Mouse (Mus musculus) cerebellum, adult 9-10 months (tissue): ENCODE measurements at regions not wholly inside any gene's neighbourhood (a gene's known extent, or its start where the extent isn't known, plus 50 kb on each side); places are given as distances from the start of the nearest gene placed in this dataset.

Experiments
- DNase-seq: peaks from one replicate; pipeline ENCODE4 v3.0.0; 2022

DNA sequence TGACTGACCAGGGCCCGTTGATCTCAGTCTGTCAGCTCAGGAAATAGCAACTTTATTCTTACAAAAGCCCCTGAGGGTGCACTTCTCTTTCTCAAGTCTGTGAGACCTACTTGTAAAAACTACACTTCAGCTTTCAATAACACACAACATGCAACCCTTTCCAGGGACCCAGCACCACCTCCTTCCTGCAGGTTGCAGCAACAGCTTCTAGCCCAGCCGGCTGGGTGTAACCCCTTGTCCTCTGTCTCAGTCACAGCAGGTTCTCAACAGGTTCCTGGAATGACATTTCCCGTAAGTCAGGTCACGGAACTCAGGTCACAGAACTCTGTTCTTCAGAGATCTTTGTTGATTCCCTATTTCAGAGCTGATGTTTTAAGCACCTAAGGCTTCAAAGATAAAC is 558.5 kb upstream of the Camk1g start:
- DNase-seq = no peak

DNA sequence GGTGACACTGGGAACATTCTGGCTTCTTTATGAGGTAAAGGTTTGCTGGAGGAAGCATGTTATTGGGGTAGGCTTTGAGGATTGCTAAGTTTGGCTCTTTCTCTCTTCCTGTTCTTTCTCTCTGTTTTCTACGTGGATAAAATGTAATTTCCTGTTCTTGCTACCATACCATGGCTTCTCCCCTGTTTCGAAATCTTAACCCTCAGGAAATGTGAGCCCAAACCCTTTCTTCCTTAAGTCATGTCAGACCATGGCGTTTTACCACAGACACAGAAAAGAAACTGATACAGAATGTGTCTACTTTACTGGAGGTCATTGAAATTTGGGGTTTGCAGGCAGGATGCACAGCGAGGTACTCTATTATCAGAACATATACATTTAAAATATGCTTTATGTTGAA is 552.7 kb upstream of the Camk1g start:
- DNase-seq = no peak

DNA sequence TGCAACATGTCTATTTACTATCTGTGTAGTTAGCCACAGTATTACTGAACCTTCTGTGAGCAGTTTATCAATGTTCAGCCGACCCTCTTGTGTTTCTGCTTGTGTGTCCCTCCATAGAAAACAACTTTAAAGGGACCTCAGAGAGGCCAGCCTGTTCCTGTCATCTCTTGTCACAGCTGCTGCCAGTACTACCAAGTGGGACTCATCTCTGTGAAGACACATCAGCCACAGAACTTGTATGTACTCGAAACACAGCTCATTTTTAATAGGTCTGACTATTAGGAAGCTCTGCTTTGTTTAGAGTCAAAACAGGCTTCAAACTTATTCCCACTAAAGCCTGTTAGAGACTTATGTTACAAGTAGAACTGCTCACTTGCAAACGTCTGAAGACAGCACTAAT is 549.1 kb upstream of the Camk1g start:
- DNase-seq = no peak

DNA sequence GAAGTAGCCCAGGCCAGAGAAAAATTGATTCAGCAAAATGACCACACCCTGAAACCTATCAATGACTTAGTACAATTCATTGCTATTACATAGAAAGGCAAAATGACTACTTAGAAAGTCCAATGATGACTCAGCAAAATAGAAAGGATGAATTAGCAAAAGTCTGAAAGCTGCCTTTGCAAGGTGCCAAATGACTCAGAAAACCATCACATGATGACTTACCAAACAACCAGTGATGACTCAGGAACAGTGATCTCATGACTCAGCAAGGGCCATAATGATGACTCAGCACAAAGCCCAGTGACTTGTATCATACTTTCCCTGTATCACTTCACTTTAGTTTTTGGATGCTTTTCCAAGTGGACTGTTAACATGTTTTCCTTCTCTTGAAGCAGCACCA is 535.6 kb upstream of the Camk1g start:
- DNase-seq = no peak

DNA sequence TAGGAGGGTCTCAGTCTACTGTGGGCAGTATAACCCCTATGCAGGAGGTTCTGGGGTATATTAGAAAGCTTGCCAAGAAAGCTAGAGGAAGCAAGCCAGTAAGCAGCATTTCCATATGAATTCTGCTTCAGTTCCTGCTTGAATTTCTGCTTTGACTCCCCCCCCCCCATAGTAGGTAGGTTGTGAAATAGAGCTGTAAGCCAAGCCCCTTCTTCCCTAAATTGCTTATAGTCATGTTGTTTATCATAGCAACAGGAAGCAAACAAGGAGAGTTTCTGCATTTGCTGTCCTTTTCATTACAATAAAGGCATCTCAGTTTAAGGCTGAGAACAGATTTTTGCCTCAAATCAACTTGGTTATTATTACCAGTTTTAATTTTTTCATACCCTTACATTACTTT is 524.0 kb upstream of the Camk1g start:
- DNase-seq = no peak

DNA sequence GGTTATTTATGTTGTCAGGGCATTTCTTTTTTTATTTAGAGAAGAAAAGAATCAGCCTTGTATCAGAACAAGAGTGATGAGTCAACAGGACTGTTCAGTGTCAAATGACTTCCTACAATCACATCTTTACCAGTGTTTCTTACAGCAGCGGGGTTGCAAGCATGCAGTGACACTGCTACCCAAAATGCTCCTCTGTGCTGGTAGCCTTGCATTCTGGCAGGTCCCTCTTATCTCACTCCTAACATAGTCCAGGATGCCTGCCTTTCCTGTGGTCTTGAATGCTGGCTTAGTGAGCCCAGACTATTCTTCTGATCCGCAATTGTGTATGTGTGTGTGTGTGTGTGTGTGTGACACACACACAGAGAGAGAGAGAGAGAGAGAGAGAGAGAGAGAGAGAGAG is 506.4 kb upstream of the Camk1g start:
- no peak for DNase-seq

DNA sequence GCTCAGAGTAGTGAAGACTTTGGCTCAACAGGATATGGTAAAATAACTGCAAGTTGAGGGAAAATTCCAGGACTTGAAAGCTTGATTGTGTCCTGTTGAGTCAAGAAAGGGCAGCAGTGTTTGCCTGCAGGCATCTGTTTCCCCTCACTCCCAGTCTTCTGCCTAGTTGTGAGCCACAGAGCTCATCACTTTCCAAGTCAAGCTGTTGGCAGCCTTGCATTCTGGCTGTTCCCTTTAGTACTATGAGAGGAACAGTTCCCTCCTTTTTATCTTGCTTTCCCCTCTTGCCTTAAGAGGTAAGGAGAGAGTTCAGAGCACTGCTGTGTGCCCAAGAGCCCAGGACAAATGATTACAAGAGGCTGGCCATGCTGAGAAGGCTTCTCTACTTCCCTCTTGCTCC is 506.0 kb upstream of the Camk1g start:
- no peak for DNase-seq

DNA sequence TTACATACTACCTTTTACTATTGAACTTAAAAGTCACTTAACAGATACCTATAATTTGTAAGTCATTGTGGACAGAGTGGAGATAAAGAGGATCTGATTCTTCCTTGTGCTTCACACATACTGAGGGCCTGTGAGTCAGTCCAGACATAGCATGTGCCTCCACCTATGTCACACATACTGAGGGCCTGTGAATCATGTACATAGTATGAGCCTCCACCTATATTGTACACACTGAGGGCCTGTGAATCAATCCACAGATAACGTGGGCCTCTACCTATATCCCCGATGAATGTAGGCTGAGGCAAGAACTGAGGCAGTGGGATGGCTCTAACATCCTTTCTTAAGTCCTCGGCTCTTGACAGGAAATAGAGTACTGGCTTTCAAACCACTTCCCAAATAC is 505.2 kb upstream of the Camk1g start:
- no peak for DNase-seq

DNA sequence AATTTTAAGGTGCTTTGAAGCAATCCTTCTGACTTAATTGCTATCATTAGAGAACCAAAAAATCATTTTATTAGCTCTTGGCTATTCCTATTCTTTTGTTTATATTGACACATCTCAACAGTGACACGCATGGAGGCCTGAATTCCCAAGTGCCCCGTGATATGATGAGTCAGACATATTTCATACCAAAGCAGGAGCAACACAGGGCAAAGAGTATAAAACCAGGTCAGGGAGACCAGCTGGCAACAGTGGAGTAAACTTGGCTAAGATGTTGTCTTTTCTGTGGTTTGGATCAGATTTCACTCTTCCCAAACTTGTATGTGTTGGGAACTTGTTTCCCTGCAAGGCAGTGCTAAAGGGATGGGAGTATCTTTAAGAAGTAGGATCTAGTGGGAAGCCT is 500.6 kb upstream of the Camk1g start:
- DNase-seq = no peak

DNA sequence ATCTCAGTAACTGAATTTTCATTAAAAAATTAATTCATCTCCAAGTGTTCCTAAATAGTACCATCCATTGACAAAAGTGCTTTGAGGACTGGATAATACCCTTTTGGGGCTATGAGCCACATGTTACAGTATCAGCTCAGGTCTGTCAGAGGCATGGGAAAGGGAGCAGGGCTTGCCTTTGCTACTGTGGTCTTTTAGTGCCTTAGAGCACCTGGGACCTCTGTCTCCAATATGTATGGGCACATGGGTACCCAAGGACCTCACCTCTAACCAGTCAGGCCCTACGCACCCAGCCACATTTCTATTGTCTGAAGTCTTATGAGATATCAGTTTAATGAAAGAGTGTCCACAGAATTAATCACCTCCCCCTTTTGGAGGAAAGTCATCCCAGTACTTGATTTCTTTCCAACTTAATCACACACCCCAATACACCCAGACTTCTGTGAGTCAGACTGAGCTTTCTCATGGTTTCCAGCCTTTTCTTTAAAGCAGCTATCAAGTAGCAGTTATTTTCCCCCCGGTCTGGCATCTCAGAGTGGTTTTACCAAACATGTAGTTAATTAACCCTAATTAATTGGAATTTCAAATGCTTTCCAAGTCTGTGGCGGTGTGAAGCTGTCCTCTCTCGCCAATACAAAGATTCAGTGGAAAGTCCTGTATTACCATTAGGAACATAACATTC is 498.7 kb upstream of the Camk1g start:
- DNase-seq = no peak

DNA sequence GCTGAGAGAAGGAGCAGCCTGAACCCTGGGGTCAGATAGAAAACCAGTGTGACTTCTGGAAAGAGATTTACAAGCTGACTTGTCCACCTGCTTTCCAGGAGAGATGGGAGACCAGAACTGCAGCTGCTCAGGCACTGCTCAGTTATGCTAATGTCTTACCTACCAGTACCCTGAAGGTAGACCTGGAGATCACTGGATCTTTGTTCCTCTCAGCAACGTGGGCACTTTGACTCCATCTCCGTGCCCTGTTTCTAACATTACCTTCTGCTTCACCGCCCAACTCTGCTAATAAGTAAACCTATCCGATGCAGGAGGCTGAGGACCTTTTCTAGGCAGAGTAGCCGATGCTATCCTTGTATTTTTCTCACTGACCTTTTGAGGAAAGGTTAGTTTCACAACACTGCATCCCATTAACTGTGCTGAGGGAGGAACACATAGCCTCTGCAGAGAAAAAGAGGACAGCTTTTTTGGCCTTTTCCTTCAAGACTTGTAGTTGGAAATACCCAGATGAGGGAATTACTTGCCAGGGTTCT is 490.7 kb upstream of the Camk1g start:
- DNase-seq = no peak

DNA sequence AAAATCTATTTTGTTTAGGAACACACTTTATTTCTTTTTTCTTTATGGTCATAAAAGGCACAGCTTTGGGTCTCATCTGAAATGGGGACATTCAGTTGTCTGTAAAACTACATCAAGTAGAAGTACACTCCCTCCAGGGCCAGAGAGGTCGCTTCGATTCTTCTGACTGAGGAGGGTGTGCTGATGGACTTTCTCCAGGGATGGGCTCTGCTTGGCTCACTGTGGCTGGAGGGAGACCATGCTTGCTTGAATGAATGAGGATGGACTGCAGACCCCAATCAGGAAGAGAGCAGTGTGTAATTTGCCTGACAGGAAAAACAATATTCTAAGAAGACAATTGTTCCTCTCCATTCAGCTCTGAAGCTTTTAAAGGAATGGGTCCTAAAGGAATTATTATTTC is 490.3 kb upstream of the Camk1g start:
- DNase-seq = no peak

DNA sequence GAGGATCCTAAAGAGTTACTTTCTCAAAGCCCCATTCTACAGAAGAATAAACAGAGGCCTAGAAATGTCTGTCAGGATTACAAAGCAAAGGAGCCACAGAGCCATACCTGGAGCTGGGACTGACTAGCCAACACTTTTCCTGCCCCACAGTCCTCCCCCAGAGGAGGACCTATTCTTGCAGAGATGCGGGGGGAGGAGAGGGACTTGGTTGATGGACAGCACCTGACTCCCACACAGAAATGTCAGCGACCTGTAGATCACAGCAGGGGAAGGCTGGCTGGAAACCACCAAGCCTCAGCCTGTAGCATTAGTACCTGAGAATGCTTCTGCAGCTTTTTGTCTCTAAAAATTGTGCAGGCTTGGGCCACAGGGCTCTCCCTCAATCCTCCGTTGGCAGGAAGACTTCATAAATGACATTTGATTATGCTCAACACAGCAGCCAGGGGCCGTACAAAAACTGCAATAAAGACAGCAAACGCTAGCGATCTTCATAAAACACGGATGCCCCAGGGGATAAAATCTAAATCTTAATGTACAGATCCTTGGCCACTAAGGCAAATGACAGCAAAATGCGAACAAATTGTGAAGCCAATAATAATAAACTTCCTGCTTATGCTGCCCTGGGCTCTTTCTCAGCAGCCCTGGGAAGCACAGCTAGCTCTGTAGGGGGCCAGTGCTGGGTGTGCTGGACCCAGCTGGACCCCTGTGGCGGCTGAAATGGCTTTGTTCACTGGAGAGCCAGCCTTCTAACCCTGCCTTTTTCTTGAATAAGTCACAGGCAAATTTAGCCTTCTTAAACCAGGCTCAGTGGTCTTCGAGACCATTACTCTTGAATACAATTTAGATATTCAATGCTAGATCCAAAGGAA is 489.4 kb upstream of the Camk1g start:
- DNase-seq = no peak

DNA sequence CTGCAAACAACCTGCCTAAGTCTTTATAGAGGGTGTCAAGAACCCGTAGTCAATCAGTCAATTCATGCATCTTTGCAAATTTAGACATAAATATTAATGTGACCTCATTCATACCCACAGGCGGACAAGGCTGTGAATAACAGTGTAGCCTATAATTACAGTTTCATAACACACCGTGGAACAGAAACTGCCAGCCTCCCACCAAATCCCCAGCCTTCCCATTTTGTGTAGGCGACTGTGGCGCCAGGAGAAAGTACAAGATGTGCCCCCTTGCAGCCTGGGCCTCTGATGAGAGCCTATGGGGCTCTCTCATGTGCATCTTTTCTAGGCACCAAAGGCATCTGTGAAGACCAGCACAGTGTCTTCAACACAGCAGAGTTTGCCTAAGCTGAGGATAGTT is 477.8 kb upstream of the Camk1g start:
- DNase-seq = no peak

DNA sequence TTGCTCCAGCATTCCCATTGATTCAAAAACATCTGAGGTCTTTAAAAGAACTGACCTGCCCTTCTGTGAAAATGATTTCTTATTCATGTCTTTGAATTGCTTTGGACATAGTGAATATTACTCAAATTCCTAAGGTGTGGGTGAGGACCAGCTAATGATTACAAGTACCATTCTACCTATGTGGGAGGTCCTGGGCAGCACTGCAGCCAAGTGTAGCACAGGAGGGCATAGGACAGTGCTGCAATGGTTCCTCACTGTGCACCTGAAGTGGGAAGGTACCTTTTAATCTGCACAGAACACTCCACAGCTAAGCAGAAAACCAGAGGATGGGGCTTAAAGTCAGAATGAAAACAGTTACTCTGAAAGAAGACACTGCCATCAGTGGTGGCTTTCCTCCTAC is 474.8 kb upstream of the Camk1g start:
- no peak for DNase-seq

DNA sequence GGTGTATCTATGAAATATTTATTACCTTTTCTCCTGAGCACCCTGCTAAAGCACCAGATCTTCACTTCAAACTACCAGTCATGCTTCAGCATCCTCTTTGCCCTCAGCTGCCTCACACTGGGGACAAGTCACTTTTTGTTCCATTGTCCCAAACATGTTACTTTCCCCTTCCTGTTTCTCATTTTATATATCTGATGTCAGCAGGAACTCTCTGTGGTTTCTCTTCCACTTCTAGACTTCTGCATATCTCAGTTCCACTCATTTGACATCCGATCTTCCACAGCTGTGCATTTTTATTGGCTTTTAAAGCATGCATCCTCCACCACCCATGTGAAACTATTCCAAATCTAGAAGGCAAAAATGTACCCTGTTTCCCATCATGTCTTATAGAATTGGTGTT is 474.4 kb upstream of the Camk1g start:
- DNase-seq = no peak

DNA sequence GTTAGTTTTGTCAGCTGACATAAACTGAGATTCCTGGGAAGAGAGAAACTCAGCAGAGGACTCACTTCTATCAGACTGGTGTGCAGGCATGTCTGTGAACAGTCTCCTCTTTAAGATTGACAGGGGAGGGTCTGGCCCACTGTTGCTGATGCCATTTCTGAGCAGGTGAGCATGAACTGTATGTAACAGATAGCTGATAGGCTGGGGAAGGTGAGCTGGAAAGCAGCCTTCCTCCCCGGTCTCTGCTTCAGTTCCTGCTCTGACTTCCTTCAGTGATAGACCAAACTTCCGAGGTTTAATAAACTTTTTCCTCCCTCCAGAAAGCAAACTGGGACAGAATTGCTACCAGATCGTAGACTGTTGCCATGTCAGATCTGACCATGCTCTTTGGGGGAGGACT is 430.9 kb upstream of the Camk1g start:
- no peak for DNase-seq

DNA sequence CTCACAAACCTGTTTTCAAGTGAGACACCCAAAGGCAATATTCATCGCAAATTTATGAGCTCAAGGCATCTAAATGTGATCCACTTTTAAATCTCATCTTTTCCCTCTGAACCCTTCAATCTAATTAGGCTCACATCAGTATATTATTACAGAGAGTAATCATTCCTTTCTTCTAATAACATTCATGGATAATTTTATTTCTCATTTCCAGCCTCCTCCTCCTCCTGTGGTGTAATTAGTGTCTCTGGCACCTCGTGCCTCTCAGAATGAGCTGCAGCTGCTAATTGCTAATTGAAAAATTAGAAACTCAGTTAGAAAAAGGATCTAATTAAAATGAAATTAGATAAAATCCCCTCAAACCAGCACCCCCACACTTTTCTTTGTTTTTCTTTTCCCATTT is 420.5 kb upstream of the Camk1g start:
- DNase-seq = no peak

DNA sequence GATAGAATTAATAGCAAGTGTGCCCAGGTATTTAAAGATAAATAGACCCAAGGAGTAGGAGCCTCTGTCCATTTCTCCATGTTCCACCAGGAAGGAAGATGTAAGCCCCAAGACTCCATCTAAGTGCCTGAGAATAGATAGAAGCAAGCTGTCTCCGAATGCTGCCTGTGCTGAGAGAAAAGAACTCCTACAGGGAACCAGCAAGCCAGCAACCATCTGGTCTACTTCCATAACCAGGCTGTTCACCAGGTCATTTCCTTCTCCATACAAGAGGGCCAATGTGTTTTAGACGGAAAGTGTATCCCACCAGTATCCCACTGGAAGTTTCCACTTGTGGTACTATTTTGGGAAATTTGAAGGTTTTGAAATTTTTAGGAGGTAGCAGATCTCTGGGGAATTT is 418.4 kb upstream of the Camk1g start:
- DNase-seq = peak; percentile 84

DNA sequence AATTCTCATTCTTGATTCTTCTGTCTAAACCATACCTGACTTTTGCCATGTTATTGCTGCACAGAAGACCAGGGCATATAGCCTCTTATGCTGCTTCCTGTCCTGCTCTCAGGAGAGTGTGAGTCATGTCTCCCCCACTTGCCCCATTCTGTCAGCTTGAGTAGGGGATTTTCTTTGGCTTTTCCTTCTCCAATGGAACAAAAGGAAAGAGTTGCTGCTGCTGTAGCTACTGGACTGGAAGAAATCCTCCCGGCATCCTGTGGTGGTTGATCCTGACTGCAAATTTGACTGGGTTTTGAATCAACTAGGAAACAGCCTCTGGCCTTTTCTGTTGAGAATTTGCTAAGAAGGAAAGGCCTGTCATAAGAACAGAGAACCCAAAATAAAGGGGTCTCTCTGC is 417.3 kb upstream of the Camk1g start:
- DNase-seq = peak; percentile 53

DNA sequence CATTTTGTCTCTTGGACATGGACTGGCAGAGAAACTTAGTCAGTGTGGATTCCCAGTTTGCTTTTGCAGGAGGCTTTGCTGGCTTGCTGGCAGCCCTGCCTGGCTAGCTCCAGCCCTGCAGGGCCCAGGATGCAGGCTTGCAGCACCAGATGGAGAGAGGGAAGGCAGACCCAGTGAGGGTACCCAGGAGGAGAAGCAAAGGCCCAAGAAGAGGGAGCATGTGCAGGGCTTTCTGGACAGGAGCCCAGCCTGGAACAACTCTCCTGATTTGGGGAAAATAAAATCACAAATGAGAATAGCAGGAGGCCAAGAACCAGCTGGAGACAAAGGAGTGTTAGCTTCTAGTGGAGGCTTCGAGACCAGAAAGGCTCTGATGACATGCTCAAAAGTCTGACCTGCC is 414.9 kb upstream of the Camk1g start:
- peak; percentile 98 for DNase-seq

DNA sequence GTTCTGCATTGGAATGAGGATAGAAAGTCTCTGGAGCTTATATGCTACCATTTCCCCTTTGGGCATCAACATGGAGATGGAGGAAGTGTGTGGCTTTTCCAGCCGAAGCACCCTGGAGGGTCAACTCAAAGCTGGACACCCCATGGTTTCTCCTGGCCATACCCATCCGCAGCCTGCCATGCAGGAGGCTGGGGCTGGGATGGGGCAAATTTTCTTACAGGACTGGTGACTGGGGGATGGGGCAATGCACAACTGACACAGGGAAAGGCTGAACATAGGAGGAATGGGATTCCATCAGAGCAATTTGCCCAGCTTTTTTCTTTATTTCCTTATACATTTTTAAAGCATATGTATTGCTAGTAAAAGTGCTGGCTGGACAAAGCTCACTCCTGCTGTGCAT is 414.4 kb upstream of the Camk1g start:
- no peak for DNase-seq

DNA sequence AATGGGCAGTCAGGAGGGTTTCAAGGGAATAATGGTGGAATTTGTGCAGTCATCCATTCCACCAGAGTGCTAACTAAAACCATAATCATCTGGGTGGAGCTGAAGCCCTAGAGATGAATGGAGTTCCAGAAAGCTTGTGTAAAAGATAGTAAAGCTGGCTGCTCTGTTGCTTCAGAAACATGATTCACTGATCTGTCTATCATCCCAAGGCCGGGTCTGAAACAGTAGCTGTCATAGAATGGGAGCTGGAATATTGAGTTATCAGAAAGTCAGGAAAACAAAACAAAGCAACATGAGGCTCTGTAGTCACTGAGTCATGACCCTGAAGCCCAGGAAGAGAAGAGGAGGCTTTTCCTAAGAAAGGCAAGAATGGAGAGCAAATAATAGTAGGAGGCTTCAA is 408.1 kb upstream of the Camk1g start:
- DNase-seq = no peak

DNA sequence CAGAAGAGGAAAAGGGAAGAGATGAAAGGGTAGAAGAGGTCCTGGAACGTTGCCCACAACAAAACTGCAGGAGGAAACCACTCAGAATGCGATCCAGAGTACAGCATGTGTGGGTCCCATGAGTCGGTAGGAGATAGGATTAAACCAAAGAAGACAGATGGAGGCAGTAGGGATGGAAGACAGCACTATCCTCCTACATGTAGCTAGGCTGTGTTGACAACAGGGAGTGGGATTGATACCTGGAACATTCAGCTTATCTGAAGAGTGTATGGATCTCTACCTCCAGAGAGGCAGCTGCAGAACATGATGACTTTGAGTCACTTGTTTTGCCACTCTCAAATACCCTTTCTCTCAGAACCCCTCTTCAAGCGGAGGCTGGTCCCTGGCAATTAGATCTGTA is 399.4 kb upstream of the Camk1g start:
- DNase-seq = no peak

DNA sequence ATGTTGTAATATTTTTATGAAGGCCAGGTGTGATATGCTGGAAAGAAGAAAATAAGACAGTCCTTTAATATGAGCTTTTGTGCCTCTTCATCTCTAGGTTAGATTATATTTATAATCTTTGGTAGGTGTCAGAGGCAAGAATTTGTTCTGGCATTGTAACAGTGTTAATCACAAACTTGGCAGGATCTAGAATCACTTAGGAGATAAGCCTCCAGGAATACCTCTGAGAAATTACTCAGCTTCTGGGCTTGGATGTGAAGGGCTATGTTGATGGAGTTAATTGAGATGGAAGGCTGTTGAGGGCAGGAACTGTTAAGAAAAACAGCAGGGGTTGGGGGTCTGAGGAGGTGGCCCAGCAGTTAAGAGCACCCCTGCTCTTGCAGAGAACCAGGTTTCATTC is 394.0 kb upstream of the Camk1g start:
- no peak for DNase-seq
